Mouse (Mus musculus): ENCODE data around the gene Krt34. TPM values are rescaled to one million over a fixed set of nuclear protein-coding genes. Genes with fewer than 3 reads are reported as not detected.

Gene Krt34
- polyA plus RNA-seq, 1 experiment from 2014 or later, result 3.6 TPM

DNA sequence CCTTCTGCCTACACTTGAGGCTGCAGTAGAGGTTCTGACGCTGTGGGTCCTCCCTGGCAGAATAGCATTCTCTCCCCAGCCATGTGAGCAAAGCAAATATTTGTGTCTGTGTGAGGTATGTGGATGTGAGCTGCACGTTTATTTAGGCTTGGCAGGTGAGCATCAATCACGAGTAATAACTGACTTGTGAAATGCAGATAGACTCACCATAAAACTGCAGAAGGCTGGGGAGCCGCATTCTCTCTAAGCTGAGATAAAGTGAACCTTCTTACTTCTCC is 47.0 kb downstream of the Krt34 start:
- Histone ChIP-seq H3K9ac (no peak overlapping the region), H3K27ac (replicated peaks) (no peak overlapping the region), H3K36me3 (no peaks in the 10 kb centered on the region), H3K4me3 (replicated peaks) (no peak overlapping the region), H3K4me1 (no peaks in the 10 kb centered on the region), H3K9me3 (replicated peaks) (no peaks in the 10 kb centered on the region), H3K4me2 (replicated peaks) (no peak overlapping the region), H3K27me3 (peaks cover 19% of the 10 kb centered on the region)
- 54% methylated on average over 4 of the region's 4 CpGs for WGBS
- ATAC-seq (ENCODE audit: insufficient number of reproducible peaks, low FRiP score, low TSS enrichment, low read depth), result no peak

DNA sequence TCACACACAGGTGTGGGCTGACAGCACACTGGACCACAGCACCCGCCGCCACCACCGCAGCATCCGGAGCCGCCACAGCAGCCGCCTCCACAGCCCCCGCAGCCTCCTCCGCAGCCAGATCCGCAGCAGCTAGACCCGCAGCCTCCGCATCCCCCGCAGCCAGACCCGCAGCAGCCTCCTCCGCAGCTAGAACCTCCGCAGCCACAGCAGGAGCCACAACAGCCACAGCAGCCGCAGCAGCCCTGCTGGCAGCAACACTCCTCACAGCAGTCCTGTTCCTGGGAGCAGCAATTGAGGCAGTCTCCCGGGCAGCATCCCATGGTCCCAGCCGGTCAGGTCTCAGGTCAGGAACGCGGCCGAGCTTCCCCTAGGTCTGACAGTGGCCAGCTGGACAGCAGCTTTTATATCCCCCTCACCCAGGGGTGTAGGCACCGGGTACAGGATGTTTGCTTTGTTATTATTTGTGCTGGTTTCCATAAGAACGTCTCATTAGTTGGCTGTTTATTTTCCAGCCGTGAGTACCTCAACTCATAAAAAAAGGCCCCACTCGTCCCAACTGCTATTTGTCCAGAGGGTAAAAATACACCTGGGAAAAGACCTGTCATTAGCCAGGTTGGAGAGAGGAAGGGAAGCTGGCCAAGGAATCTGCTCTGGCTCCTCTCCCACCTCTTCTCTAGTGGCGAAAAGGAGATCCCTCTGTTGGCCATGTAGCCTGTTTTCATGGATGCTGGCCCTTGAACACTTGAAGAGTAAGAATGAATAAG is 47.6 kb downstream of the Krt34 start, which contains the start of gene Krtap17-1:
Gene Krtap17-1 (minus strand): TSS at position 375 of the 764 bp plus-strand sequence.
- Histone ChIP-seq H3K27ac (replicated peaks) (no peak within 1 kb of the TSS), H3K9ac (no peak within 1 kb of the TSS), H3K4me2 (replicated peaks) (no peak within 1 kb of the TSS), H3K27me3 (peaks cover 19% of the 10 kb centered on the region), H3K36me3 (no peaks in the 10 kb centered on the region), H3K4me1 (no peaks in the 10 kb centered on the region), H3K4me3 (replicated peaks) (no peak within 1 kb of the TSS), H3K9me3 (replicated peaks) (no peaks in the 10 kb centered on the region)
- WGBS, result 24% methylated on average over 26 of the region's 26 CpGs
- ATAC-seq (ENCODE audit: insufficient number of reproducible peaks, low FRiP score, low TSS enrichment, low read depth), result no peak

DNA sequence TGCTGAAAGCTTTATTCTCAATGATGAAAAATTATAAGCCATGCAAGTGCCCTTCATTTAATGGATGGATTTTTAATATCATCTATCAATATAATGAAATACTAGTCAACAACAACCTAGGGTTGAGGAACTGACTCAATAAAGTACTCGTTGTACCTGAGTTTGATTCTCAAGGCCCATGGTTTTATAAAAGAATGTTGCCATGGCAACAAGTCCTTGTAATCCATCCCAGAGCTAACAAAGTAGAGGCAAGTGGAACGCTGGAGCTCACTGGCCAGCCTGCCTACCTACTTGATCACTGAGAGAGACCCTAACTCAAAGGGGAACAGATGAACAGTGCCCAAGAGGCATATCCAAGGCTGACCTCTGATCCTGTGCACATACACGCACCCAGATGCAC is 50.8 kb downstream of the Krt34 start:
- no peak for ATAC-seq (ENCODE audit: insufficient number of reproducible peaks, low FRiP score, low TSS enrichment, low read depth)
- Histone ChIP-seq H3K4me2 (replicated peaks) (no peak overlapping the region), H3K9me3 (replicated peaks) (no peaks in the 10 kb centered on the region), H3K36me3 (no peaks in the 10 kb centered on the region), H3K9ac (no peak overlapping the region), H3K4me1 (no peaks in the 10 kb centered on the region), H3K4me3 (replicated peaks) (no peak overlapping the region), H3K27ac (replicated peaks) (no peak overlapping the region), H3K27me3 (peaks cover 19% of the 10 kb centered on the region)
- WGBS, result 78% methylated on average over 3 of the region's 3 CpGs

- no peak for ATAC-seq (ENCODE audit: insufficient number of reproducible peaks, low FRiP score, low TSS enrichment, low read depth)
- no peak overlapping the region for H3K9ac ChIP-seq
- 85% methylated on average over 6 of the region's 6 CpGs for WGBS
- H3K9me3 ChIP-seq (replicated peaks), result no peaks in the 10 kb centered on the region
- no peak overlapping the region for H3K4me2 ChIP-seq (replicated peaks)
- H3K4me3 ChIP-seq (replicated peaks), result no peak overlapping the region
- H3K4me1 ChIP-seq, result no peaks in the 10 kb centered on the region
- no peaks in the 10 kb centered on the region for H3K36me3 ChIP-seq
- H3K27me3 ChIP-seq, result peaks cover 19% of the 10 kb centered on the region
- no peak overlapping the region for H3K27ac ChIP-seq (replicated peaks)
These were observed 51.4 kb downstream of the Krt34 start for GRCm38 (mm10) chr11:99989881-99990405.

DNA sequence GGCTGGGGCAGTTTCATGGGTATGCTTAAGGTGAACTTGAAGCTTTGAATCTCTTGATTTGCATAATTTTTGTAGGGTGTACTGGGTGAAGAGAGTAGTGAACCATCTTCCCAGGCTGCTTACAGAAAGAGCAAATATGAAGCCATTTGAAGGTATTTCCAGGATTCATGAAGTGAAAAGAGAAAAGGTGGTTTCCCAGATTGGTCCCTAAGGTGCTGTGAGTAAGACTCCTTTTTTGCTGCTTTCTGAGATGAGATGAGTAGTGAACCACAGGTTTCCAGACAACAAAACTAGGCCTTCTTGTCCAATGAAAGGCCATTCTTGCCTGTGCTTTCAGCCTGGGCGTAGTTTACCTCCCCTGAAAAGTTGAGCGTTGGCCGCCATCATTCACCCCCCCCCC is 52.8 kb downstream of the Krt34 start:
- Histone ChIP-seq H3K4me3 (replicated peaks) (no peak overlapping the region), H3K9ac (no peak overlapping the region), H3K27ac (replicated peaks) (no peak overlapping the region), H3K36me3 (no peaks in the 10 kb centered on the region), H3K27me3 (peaks cover 8% of the 10 kb centered on the region), H3K4me2 (replicated peaks) (no peak overlapping the region), H3K4me1 (no peaks in the 10 kb centered on the region), H3K9me3 (replicated peaks) (no peaks in the 10 kb centered on the region)
- ATAC-seq (ENCODE audit: insufficient number of reproducible peaks, low FRiP score, low TSS enrichment, low read depth), result no peak
- 89% methylated on average over 3 of the region's 3 CpGs for WGBS

Other genes with a start within 250 kb of the Krt34 start
- gene Gm11596, start 248.1 kb downstream of the Krt34 start, polyA plus RNA-seq (2015; fragmentation: Nextera tagmentation; extraction: Ambion mirVana), result 0.15 and 0.51 TPM in 2 replicates
- gene Gm11569, start 242.6 kb downstream of the Krt34 start, polyA plus RNA-seq (2015; fragmentation: Nextera tagmentation; extraction: Ambion mirVana), result not detected in 2 replicates
- gene Gm11554, start 237.1 kb downstream of the Krt34 start, polyA plus RNA-seq (2015; fragmentation: Nextera tagmentation; extraction: Ambion mirVana), result 0.33 TPM in 1 of 2 replicates, not detected in the other
- gene Krtap4-13, start 231.7 kb downstream of the Krt34 start, polyA plus RNA-seq (2015; fragmentation: Nextera tagmentation; extraction: Ambion mirVana), result 0.45 and 0.50 TPM in 2 replicates
- gene Gm11564, start 225.9 kb downstream of the Krt34 start, polyA plus RNA-seq (2015; fragmentation: Nextera tagmentation; extraction: Ambion mirVana), result 0.53 and 0.61 TPM in 2 replicates
- not detected in 2 replicates for gene 2300003K06Rik, start 203.5 kb downstream of the Krt34 start, polyA plus RNA-seq (2015; fragmentation: Nextera tagmentation; extraction: Ambion mirVana)
- gene Krtap4-16, start 189.9 kb downstream of the Krt34 start, polyA plus RNA-seq (2015; fragmentation: Nextera tagmentation; extraction: Ambion mirVana), result 2.0 and 3.9 TPM in 2 replicates
- 1.4 TPM in 2 replicates for gene Gm11568, start 183.6 kb downstream of the Krt34 start, polyA plus RNA-seq (2015; fragmentation: Nextera tagmentation; extraction: Ambion mirVana)
- gene Gm11559, start 177.1 kb downstream of the Krt34 start, polyA plus RNA-seq (2015; fragmentation: Nextera tagmentation; extraction: Ambion mirVana), result 2.4 and 2.5 TPM in 2 replicates
- 1.7 and 2.2 TPM in 2 replicates for gene Krtap9-1, start 168.2 kb downstream of the Krt34 start, polyA plus RNA-seq (2015; fragmentation: Nextera tagmentation; extraction: Ambion mirVana)
- gene Gm11567, start 162.4 kb downstream of the Krt34 start, polyA plus RNA-seq (2015; fragmentation: Nextera tagmentation; extraction: Ambion mirVana), result 1.5 and 1.7 TPM in 2 replicates
- not detected in 2 replicates for gene Krtap31-1, start 133.6 kb downstream of the Krt34 start, polyA plus RNA-seq (2015; fragmentation: Nextera tagmentation; extraction: Ambion mirVana)
- not detected in 2 replicates for gene Gm11565, start 126.8 kb downstream of the Krt34 start, polyA plus RNA-seq (2015; fragmentation: Nextera tagmentation; extraction: Ambion mirVana)
- not detected in 2 replicates for gene Krtap31-2, start 105.3 kb downstream of the Krt34 start, polyA plus RNA-seq (2015; fragmentation: Nextera tagmentation; extraction: Ambion mirVana)
- gene Krtap9-5, start 93.1 kb downstream of the Krt34 start, polyA plus RNA-seq (2015; fragmentation: Nextera tagmentation; extraction: Ambion mirVana), result not detected in 2 replicates
- 0.38 TPM in 1 of 2 replicates, not detected in the other for gene Krtap29-1, start 62.5 kb downstream of the Krt34 start, polyA plus RNA-seq (2015; fragmentation: Nextera tagmentation; extraction: Ambion mirVana)
- 3.8 and 5.7 TPM in 2 replicates for gene Krtap16-1, start 55.0 kb downstream of the Krt34 start, polyA plus RNA-seq (2015; fragmentation: Nextera tagmentation; extraction: Ambion mirVana)
- 4.9 and 9.8 TPM in 2 replicates for gene Krtap17-1, start 47.6 kb downstream of the Krt34 start, polyA plus RNA-seq (2015; fragmentation: Nextera tagmentation; extraction: Ambion mirVana)
- 6.0 and 11.3 TPM in 2 replicates for gene Krt33a, start 25.3 kb downstream of the Krt34 start, polyA plus RNA-seq (2015; fragmentation: Nextera tagmentation; extraction: Ambion mirVana)
- 7.3 and 17.9 TPM in 2 replicates for gene Krt33b, start 11.7 kb downstream of the Krt34 start, polyA plus RNA-seq (2015; fragmentation: Nextera tagmentation; extraction: Ambion mirVana)
- gene Krt31, start 9.0 kb upstream of the Krt34 start, polyA plus RNA-seq (2015; fragmentation: Nextera tagmentation; extraction: Ambion mirVana), result 5.9 and 13.8 TPM in 2 replicates
- 6.4 and 7.2 TPM in 2 replicates for gene Krt32, start 46.7 kb upstream of the Krt34 start, polyA plus RNA-seq (2015; fragmentation: Nextera tagmentation; extraction: Ambion mirVana)
- gene Krt35, start 54.7 kb upstream of the Krt34 start, polyA plus RNA-seq (2015; fragmentation: Nextera tagmentation; extraction: Ambion mirVana), result 23.0 and 37.6 TPM in 2 replicates
- gene Krt36, start 64.1 kb upstream of the Krt34 start, polyA plus RNA-seq (2015; fragmentation: Nextera tagmentation; extraction: Ambion mirVana), result 0.76 and 1.9 TPM in 2 replicates
- 155 and 225 TPM in 2 replicates for gene Krt13, start 80.0 kb upstream of the Krt34 start, polyA plus RNA-seq (2015; fragmentation: Nextera tagmentation; extraction: Ambion mirVana)
- 1,131 and 1,207 TPM in 2 replicates for gene Krt15, start 94.4 kb upstream of the Krt34 start, polyA plus RNA-seq (2015; fragmentation: Nextera tagmentation; extraction: Ambion mirVana)
- 227 and 305 TPM in 2 replicates for gene Krt19, start 107.1 kb upstream of the Krt34 start, polyA plus RNA-seq (2015; fragmentation: Nextera tagmentation; extraction: Ambion mirVana)
- not detected in 2 replicates for gene Krt9, start 151.7 kb upstream of the Krt34 start, polyA plus RNA-seq (2015; fragmentation: Nextera tagmentation; extraction: Ambion mirVana)
- 1,122 and 1,244 TPM in 2 replicates for gene Krt14, start 166.0 kb upstream of the Krt34 start, polyA plus RNA-seq (2015; fragmentation: Nextera tagmentation; extraction: Ambion mirVana)
- gene Krt16, start 207.3 kb upstream of the Krt34 start, polyA plus RNA-seq (2015; fragmentation: Nextera tagmentation; extraction: Ambion mirVana), result 6.9 and 7.0 TPM in 2 replicates
- 399 and 504 TPM in 2 replicates for gene Krt17, start 219.5 kb upstream of the Krt34 start, polyA plus RNA-seq (2015; fragmentation: Nextera tagmentation; extraction: Ambion mirVana)
- 0.25 and 0.37 TPM in 2 replicates for gene Krt42, start 228.3 kb upstream of the Krt34 start, polyA plus RNA-seq (2015; fragmentation: Nextera tagmentation; extraction: Ambion mirVana)